Mouse (Mus musculus) kidney, adult 2 months (tissue): Measurements from ENCODE around the gene Map6.

ENCODE experiments used
- CTCF ChIP-seq: fragments of 200-500 bp; conservative IDR thresholded peaks from 2 replicates; pipeline ENCODE4 v1.5.1; 2011; ENCODE audit warnings: low read depth, mild to moderate bottlenecking, control low read depth, low read length, moderate library complexity, mixed read lengths; ENCODE audit not compliant: insufficient read depth, insufficient read length
- POLR2A ChIP-seq: fragments of 200-500 bp; IDR thresholded peaks from one replicate; pipeline ENCODE4 v1.6.1; 2011; ENCODE audit warnings: low read depth, low read length, control low read depth

GRCm38 (mm10) chr7:99271630-99272029 lies 4.4 kb downstream of the Map6 start:
- TF ChIP-seq CTCF: no peak
- no peak for TF ChIP-seq POLR2A
